Mouse (Mus musculus): ENCODE measurements at regions not wholly inside any gene's neighbourhood (a gene's known extent, or its start where the extent isn't known, plus 50 kb on each side); places are given as distances from the start of the nearest gene placed in this dataset.

- ChIA-PET POLR2A (no interaction called here), CTCF (no interaction called here)
Measured at GRCm38 (mm10) chr14:15273107-15273506, 165.7 kb downstream of the Lrrc3b start.

- CTCF ChIA-PET = no interaction called here
- POLR2A ChIA-PET = no interaction called here
Measured at GRCm38 (mm10) chr14:15272364-15272763, 166.4 kb downstream of the Lrrc3b start.

GRCm38 (mm10) chr14:15266287-15266686 lies 172.5 kb downstream of the Lrrc3b start:
- CTCF ChIA-PET = interaction anchor here in 3 of 4 experiments (0.5 to 1.4 kb wide), 5 partner anchors 8 to 600 kb away, joined by 3 to 6 read pairs (median 4); no protein-coding TSS in a partner anchor
- POLR2A ChIA-PET = no interaction called here

GRCm38 (mm10) chr14:15262996-15263395 lies 175.8 kb downstream of the Lrrc3b start:
- ChIA-PET CTCF (no interaction called here), POLR2A (no interaction called here)

GRCm38 (mm10) chr14:15255729-15256128 lies 183.1 kb downstream of the Lrrc3b start:
- ChIA-PET POLR2A (no interaction called here), CTCF (no interaction called here)

GRCm38 (mm10) chr14:15205626-15206025 lies 233.2 kb downstream of the Lrrc3b start:
- ChIA-PET POLR2A (no interaction called here), CTCF (interaction anchor here in 1 of 4 experiments (0.6 kb wide), 1 partner anchor 342 kb away, joined by 6 read pairs; no protein-coding TSS in a partner anchor)

GRCm38 (mm10) chr14:15204284-15204683 lies 234.5 kb downstream of the Lrrc3b start:
- CTCF ChIA-PET = no interaction called here
- POLR2A ChIA-PET = no interaction called here

Data from embryonic stem cell, embryonic (primary cell).